Mouse (Mus musculus): ENCODE data around the gene Tmem215.

DNA sequence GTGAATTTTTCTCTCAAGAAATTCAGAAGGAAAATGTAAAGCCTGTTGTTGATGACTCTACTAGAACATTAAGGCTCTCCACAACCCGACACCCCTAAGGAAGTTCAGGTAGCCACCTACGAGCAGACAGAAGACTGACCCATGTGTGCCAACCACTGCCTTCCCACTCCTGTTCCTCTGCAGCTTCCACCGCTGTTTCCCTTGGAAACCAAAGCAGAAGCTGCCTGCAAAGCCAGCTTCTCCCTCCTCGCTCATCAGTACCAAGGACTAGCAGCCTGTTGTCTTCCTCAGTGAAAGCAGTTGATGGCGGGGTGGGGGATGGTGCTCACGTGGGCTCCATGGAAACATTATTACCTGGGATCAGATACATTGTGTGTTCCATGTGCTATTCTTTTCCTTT, 14.6 kb downstream of the Tmem215 start:
- TF ChIP-seq POLR2A (IDR thresholded peaks at IDR 0.05; ENCODE audit: insufficient read depth, low read depth, low read length) = no peak
- no peak for TF ChIP-seq CTCF (IDR thresholded peaks at IDR 0.05; ENCODE audit: insufficient read depth, low read depth, low read length)
